Mouse (Mus musculus): ENCODE measurements around the gene Gm5751. TPM values are rescaled to one million over a fixed set of nuclear protein-coding genes. Genes with fewer than 3 reads are reported as not detected.

Gene Gm5751
- polyA plus RNA-seq, 1 experiment from 2014 or later: not detected

GRCm38 (mm10) chrX:8921813-8922607 is 48.0 kb downstream of the Gm5751 start:
- Histone ChIP-seq H3K9me3 (no peaks in the 10 kb centered on the region), H3K36me3 (no peaks in the 10 kb centered on the region), H3K27me3 (no peaks in the 10 kb centered on the region), H3K9ac (replicated peaks) (no peak overlapping the region), H3K4me2 (replicated peaks) (no peak overlapping the region), H3K4me3 (no peak overlapping the region), H3K4me1 (no peaks in the 10 kb centered on the region), H3K27ac (replicated peaks) (no peak overlapping the region)
- WGBS: 56% methylated on average over 9 of the region's 9 CpGs
- ATAC-seq (replicated peaks): peak; percentile 23; the same call in 1 of the 2 replicates

GRCm38 (mm10) chrX:8927308-8927707 is 53.3 kb downstream of the Gm5751 start:
- H3K4me3 ChIP-seq: no peak overlapping the region
- H3K36me3 ChIP-seq: no peaks in the 10 kb centered on the region
- no peaks in the 10 kb centered on the region for H3K9me3 ChIP-seq
- H3K27ac ChIP-seq (replicated peaks): no peak overlapping the region
- H3K27me3 ChIP-seq: no peaks in the 10 kb centered on the region
- H3K9ac ChIP-seq (replicated peaks): no peak overlapping the region
- 19% methylated on average over 4 of the region's 4 CpGs for WGBS
- ATAC-seq (replicated peaks): no peak
- no peak overlapping the region for H3K4me2 ChIP-seq (replicated peaks)
- no peaks in the 10 kb centered on the region for H3K4me1 ChIP-seq

Other genes starting within 250 kb of the Gm5751 start
- gene Ssxb8, start 183.4 kb upstream of the Gm5751 start, polyA plus RNA-seq (2015; fragmentation: Nextera tagmentation; extraction: Ambion mirVana): not detected in 2 replicates
- not detected in 2 replicates for gene Ssx9, start 125.8 kb upstream of the Gm5751 start, polyA plus RNA-seq (2015; fragmentation: Nextera tagmentation; extraction: Ambion mirVana)
- gene Ssxb5, start 70.6 kb upstream of the Gm5751 start, polyA plus RNA-seq (2015; fragmentation: Nextera tagmentation; extraction: Ambion mirVana): not detected in 2 replicates
- not detected in 2 replicates for gene Gm6592, start 30.3 kb upstream of the Gm5751 start, polyA plus RNA-seq (2015; fragmentation: Nextera tagmentation; extraction: Ambion mirVana)
- gene B630019K06Rik, start 18.1 kb downstream of the Gm5751 start, polyA plus RNA-seq (2015; fragmentation: Nextera tagmentation; extraction: Ambion mirVana): 12.3 and 14.0 TPM in 2 replicates
- not detected in 2 replicates for gene Fthl17b, start 88.7 kb downstream of the Gm5751 start, polyA plus RNA-seq (2015; fragmentation: Nextera tagmentation; extraction: Ambion mirVana)
- gene Fthl17c, start 102.3 kb downstream of the Gm5751 start, polyA plus RNA-seq (2015; fragmentation: Nextera tagmentation; extraction: Ambion mirVana): not detected in 2 replicates
- gene Fthl17d, start 112.5 kb downstream of the Gm5751 start, polyA plus RNA-seq (2015; fragmentation: Nextera tagmentation; extraction: Ambion mirVana): not detected in 2 replicates
- gene Fthl17e, start 159.2 kb downstream of the Gm5751 start, polyA plus RNA-seq (2015; fragmentation: Nextera tagmentation; extraction: Ambion mirVana): not detected in 2 replicates
- not detected in 2 replicates for gene Fthl17f, start 188.8 kb downstream of the Gm5751 start, polyA plus RNA-seq (2015; fragmentation: Nextera tagmentation; extraction: Ambion mirVana)
- gene 4930402K13Rik, start 230.3 kb downstream of the Gm5751 start, polyA plus RNA-seq (2015; fragmentation: Nextera tagmentation; extraction: Ambion mirVana): not detected in 2 replicates

Data from forebrain, embryonic 15.5 days (tissue).